Mouse (Mus musculus) kidney, postnatal 25 days (tissue): ENCODE data around the gene Igfals.

Experiments used
- DNase-seq, 2 experiments: peaks; one replicate each; pipeline ENCODE4 v3.0.0; 2021; ENCODE audit warnings: mixed read lengths in 2 of 2

Igfals gene

GRCm38 (mm10) chr17:24867914-24868313 is 2.1 kb downstream of the Igfals start:
- DNase-seq: peak in 1 of 2 experiments; percentile 24

GRCm38 (mm10) chr17:24873695-24874404 is 8.1 kb downstream of the Igfals start:
- DNase-seq: no peak

GRCm38 (mm10) chr17:24874405-24874745 is 8.6 kb downstream of the Igfals start:
- no peak for DNase-seq

DNA sequence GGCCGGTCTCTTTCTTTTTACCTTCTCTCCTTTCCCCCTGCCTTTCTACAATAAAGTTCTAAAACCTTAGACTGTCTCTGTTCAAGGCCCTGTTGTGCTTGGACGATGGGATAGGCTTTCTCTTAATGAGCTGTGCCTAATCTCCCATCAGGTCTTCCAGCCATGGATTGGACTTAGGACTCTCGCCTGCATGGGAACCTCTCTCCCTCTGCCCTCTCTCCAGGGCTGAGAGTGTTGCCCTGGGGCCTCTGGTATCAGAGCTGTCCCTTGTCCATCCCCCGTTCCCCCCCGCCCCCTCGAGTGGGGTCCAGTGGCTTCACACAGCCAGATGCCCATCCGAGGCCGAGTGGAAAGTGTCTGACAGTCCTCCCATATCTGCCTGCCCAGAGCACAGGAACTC is 9.2 kb downstream of the Igfals start:
- peak in 1 of 2 experiments; percentile 60 for DNase-seq

GRCm38 (mm10) chr17:24877336-24878116 is 11.7 kb downstream of the Igfals start:
- peak; percentile 75 to 90 for DNase-seq

- DNase-seq: peak; percentile 93 to 96
Observed at GRCm38 (mm10) chr17:24878117-24878397, 12.3 kb downstream of the Igfals start.

DNA sequence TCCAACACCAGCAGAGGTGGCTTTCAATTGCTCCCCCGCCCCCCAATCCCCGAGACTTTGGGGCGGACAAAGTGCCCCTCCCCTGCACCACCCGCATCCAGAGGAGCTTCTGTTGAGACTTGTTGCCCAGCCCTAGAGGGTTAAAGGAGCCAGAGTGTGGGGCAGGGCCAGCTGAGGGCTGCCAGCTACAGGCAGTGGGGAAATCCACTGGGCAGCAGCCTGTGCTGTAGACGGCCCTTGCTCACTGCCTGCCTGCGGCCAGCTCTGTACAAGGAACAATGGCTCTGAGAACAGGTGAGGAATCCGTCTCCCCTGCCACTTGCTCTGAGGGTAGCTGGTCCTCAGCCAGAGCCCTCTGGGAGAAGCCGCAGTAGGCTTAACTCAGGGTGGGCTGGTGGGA is 12.7 kb downstream of the Igfals start:
- peak in 1 of 2 experiments; percentile 81 for DNase-seq

GRCm38 (mm10) chr17:24881738-24882440 is 16.1 kb downstream of the Igfals start:
- DNase-seq: peak; percentile 70 to 71

- peak in 1 of 2 experiments; percentile 30 for DNase-seq
Observed at GRCm38 (mm10) chr17:24884391-24884790, 18.6 kb downstream of the Igfals start.

DNA sequence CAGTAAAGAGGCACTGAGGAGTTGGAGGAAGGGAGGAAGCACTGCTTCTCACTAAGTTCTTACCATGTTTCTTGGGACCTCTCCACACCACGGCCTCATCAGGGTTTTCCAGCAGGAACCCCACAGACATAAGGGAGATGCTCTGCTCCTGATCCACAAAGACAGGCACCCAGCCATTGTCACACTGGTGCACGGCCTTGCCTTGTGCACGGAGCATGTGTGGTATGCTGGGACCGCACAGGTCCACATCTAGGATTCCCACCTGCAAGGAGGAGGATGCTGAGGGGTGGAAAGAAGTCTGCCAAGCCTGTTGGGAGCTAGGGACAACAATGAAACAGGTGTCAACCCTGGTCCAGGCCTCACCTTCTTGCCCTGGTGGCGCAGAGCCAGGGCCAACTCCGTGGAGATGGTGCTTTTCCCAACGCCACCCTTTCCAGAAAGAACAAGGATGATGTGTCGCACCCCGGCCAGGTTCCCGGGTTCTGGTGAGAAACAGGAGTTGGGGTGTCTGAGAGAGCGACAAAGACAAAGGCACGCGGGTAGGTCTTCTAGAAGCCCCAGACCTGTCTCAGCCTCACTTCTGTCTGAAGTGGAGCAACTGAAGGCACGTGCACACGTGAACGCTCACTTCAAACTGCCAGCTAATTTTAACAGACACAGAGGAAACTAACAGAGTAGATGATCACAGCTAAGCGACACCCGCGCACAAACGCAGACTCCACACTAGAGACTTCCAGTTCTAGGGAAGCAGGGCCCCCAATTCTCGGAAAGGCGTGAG is 19.7 kb downstream of the Igfals start:
- DNase-seq: peak in 1 of 2 experiments; percentile 56

GRCm38 (mm10) chr17:24886134-24886931 is 20.5 kb downstream of the Igfals start, which contains the start of the genes Nubp2 and Spsb3:
Gene Nubp2, minus strand, starts transcription at chr17:24886349.
Gene Spsb3, plus strand, starts transcription at chr17:24886643.
- peak; percentile 99 to 100 for DNase-seq

DNA sequence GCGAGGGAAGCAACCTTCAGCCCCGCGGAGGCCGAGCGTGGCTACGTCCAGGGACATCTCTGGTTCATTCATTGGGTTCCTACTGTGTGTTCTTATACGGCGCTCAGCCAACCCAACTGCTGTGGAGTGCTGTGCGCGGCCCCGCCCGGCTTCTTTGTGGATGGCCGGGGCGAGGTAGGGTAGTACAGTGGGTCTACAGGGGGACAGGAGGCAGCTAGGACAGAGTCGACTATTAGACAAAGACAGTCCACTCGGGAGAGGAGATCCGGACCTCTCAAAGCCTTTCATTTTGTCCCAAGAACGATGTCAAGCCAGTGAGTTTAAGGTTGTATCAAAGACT is 21.1 kb downstream of the Igfals start:
- DNase-seq: no peak

GRCm38 (mm10) chr17:24887291-24888080 is 21.7 kb downstream of the Igfals start:
- peak in 1 of 2 experiments; percentile 58 for DNase-seq

DNA sequence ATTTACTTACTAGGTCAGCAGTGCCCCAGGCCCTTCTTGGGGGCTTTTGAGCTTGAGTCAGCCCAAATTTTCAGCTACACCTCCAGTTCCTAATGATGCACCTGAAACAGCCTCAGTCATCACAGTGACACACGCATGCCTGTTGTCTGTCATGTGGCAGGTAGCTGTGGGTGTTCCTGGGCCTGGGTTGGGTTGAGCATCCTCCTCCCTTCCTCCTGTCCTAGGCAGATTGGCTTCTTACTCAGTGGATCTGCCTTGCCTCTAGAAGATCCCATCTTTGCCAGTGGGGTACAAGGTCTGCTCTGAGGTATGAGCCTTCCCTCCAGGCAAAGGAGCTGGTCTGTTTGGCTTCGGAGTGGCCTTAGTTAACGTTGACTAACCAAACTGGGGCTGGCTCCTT is 23.1 kb downstream of the Igfals start:
- no peak for DNase-seq

DNA sequence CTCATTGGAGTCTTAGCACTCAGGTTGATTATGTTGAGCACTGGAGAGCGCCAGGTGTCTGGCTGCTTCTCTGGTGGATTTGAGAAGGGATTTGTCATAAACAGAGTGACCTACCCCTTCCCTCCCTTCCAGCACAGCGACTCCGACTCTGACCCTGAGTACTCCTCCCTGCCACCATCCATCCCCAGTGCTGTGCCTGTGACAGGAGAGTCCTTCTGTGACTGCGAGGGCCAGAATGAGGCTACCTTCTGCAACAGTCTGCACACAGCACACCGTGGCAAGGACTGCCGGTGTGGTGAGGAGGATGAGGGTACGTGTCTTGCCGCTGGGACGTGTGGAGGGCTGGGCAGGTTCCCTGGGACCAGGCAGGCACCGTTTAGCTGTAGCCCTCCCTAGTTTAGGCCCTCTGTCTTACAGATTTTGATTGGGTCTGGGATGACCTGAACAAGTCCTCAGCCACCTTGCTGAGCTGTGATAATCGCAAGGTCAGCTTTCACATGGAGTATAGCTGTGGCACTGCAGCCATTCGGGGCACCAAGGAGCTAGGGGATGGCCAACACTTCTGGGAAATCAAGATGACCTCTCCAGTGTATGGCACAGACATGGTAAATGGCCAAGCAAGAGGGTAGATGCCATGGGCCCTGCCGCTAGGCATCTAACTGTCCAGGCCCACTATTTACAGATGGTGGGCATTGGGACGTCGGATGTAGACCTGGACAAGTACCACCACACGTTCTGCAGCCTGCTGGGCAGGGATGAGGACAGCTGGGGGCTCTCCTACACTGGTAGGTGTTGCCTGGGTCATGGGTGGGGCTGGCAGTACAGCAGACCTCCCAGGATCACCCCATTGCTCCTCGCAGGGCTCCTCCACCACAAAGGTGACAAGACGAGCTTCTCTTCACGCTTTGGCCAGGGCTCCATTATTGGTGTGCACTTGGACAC is 24.6 kb downstream of the Igfals start:
- peak in 1 of 2 experiments; percentile 44 for DNase-seq

DNA sequence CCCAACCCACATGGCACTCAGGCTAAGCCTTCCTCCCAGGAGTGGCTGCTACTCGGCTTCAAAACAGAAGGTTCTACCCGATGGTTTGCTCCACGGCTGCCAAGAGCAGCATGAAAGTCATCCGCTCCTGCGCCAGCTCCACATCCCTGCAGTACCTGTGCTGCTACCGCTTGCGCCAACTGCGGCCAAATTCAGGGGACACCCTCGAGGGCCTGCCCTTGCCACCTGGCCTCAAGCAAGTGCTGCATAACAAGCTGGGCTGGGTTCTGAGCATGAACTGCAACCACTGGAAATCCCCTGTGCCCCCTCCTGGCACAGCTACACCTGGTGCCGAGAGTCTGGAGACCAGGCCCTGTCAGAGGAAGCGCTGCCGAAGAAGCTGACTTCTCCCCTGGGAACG is 25.5 kb downstream of the Igfals start:
- DNase-seq: peak in 1 of 2 experiments; percentile 64

GRCm38 (mm10) chr17:24892785-24893184 is 27.0 kb downstream of the Igfals start:
- peak in 1 of 2 experiments; percentile 38 for DNase-seq

DNA sequence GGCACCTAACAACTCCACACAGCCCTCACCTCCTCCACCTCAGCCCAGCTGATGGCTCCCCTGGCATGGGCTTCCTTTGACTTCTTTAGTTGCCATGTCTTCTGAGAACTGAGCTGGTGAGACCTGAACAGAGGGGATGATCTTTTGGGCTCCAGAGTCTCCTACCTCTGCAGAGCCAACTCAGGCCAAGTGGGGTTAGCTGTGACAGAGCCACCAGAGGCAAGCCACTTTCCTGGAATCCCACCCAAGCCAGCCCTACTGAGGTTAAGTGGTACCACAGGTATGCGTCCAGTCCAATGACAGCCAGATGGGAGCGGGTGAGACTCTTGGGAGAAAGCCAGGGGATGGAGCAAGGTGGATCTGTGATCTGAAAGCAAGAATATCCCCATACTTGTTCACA is 27.5 kb downstream of the Igfals start:
- DNase-seq: peak in 1 of 2 experiments; percentile 39

GRCm38 (mm10) chr17:24894061-24894994 is 28.5 kb downstream of the Igfals start:
- DNase-seq: peak in 1 of 2 experiments; percentile 60
